16 mouse cellular contexts compared by ENCODE assay signal in the genomic region with DNA sequence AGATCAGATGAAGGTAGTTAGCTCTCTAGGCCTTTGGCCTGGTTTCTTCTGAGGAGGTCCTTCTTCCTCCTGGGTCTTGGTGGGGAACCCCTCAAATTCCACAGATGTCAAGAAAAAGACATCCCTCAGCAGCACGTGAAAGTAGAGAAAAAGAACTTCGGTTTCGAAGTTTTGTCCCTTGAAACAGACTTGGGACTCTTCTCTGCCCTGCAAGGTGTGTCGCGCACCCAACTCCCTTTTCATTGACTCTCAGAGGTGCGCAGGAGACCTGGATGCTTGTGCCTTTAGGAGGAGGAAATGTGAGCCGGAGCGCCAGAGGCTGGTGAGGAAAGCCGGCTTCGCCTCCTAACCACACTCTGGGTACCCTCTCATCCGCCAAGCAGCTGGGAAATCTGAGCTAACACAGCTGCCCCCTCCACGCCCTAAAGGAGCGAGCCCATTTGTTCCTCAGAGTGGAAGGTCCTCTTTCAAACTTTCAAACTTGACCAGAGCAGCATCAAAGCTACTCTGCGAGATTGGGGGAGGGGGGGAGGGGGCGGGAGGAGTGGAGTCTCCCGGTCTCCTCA. TPM values are rescaled to one million over a fixed set of nuclear protein-coding genes. Genes with fewer than 3 reads are reported as not detected.
DNase-seq lines count a peak whose midpoint lies in the region; ATAC-seq and TF ChIP-seq lines count a peak whose summit lies in the region.
"Had no signal": no experiment of that assay in that cellular context is flagged by ENCODE, and none has a peak within 500 bp of the region (broad histone marks: within the 10 kb centered on the region; RNA-seq: fewer than 3 reads in every experiment).

No protein-coding gene starts in this region.

- H3K4me1 ChIP-seq in forebrain, embryonic 11.5 days (replicated peaks; ENCODE audit: control insufficient read depth, insufficient read depth, low read length) = no peaks in the 10 kb centered on the region
- no peaks in the 10 kb centered on the region for H3K4me1 ChIP-seq in forebrain, embryonic 14.5 days (ENCODE audit: control insufficient read depth, insufficient read depth, low read length)
- H3K4me1 ChIP-seq in lung, embryonic 16.5 days (replicated peaks; ENCODE audit: control insufficient read depth, insufficient read depth, low read length) = no peaks in the 10 kb centered on the region; the same call in 1 of the 2 replicates
- no peaks in the 10 kb centered on the region for H3K4me1 ChIP-seq in lung, postnatal 0 days (ENCODE audit: insufficient read depth, low read depth, low read length)
- peaks cover 8% of the 10 kb centered on the region for H3K4me1 ChIP-seq in limb, embryonic 12.5 days (replicated peaks)
- peaks cover 4% of the 10 kb centered on the region; the same call in 1 of the 2 replicates for H3K4me1 ChIP-seq in stomach, embryonic 15.5 days

- no peak overlapping the region for H3K27ac ChIP-seq in forebrain, embryonic 11.5 days (ENCODE audit: low read depth, low read length)
- H3K27ac ChIP-seq in forebrain, embryonic 14.5 days (ENCODE audit: low read depth, low read length) = no peak overlapping the region
- no peak overlapping the region for H3K27ac ChIP-seq in lung, embryonic 16.5 days (ENCODE audit: low read length)
- no peak overlapping the region for H3K27ac ChIP-seq in lung, postnatal 0 days (ENCODE audit: low read length)
- no peak overlapping the region for H3K27ac ChIP-seq in limb, embryonic 12.5 days
- H3K27ac ChIP-seq in stomach, embryonic 15.5 days = no peak overlapping the region
- H3K27ac ChIP-seq: embryonic facial prominence, embryonic 13.5 days; heart, adult 2 months; hindbrain, embryonic 12.5 days had no signal

- peak; percentile 57 for DNase-seq in forebrain, embryonic 11.5 days (ENCODE audit: low spot score)
- no peak for DNase-seq in forebrain, embryonic 14.5 days (ENCODE audit: low spot score)
- DNase-seq in lung, postnatal 0 days (ENCODE audit: low spot score) = no peak
- no peak for DNase-seq in adrenal gland, adult 18-20 months (ENCODE audit: low spot score in 2 of 2)
- DNase-seq: cerebellum, adult 11 months; heart, adult 2 months had no signal

- H3K4me3 ChIP-seq in forebrain, embryonic 11.5 days (ENCODE audit: low read depth, low read length) = no peak overlapping the region
- H3K4me3 ChIP-seq in forebrain, embryonic 14.5 days (ENCODE audit: low read depth, low read length) = no peak overlapping the region
- H3K4me3 ChIP-seq in lung, embryonic 16.5 days (ENCODE audit: low read length) = peak overlapping the region; percentile 19; the same call in 1 of the 2 replicates
- H3K4me3 ChIP-seq in lung, postnatal 0 days (ENCODE audit: low read depth, low read length) = no peak overlapping the region
- H3K4me3 ChIP-seq in limb, embryonic 12.5 days (replicated peaks) = no peak overlapping the region; the same call in 1 of the 2 replicates
- no peak overlapping the region for H3K4me3 ChIP-seq in stomach, embryonic 15.5 days (replicated peaks)
- H3K4me3 ChIP-seq: embryonic facial prominence, embryonic 13.5 days; heart, adult 2 months; hindbrain, embryonic 12.5 days had no signal

- no peak overlapping the region for H3K4me2 ChIP-seq in forebrain, embryonic 11.5 days (ENCODE audit: low read depth, low read length, severe bottlenecking)
- no peak overlapping the region for H3K4me2 ChIP-seq in forebrain, embryonic 14.5 days (ENCODE audit: low read length)
- H3K4me2 ChIP-seq in lung, embryonic 16.5 days (ENCODE audit: low read depth, low read length) = peak overlapping the region; percentile 39
- H3K4me2 ChIP-seq in lung, postnatal 0 days (replicated peaks; ENCODE audit: low read depth, low read length) = no peak overlapping the region
- peak overlapping the region; percentile 29 for H3K4me2 ChIP-seq in limb, embryonic 12.5 days
- H3K4me2 ChIP-seq in stomach, embryonic 15.5 days = peak overlapping the region; percentile 36
- H3K4me2 ChIP-seq: embryonic facial prominence, embryonic 13.5 days; hindbrain, embryonic 12.5 days had no signal

- WGBS in forebrain, embryonic 11.5 days = 3% methylated on average over 16 of the region's 16 CpGs
- 3% methylated on average over 16 of the region's 16 CpGs for WGBS in forebrain, embryonic 14.5 days
- WGBS in lung, embryonic 16.5 days = 7% methylated on average over 16 of the region's 16 CpGs
- 10% methylated on average over 16 of the region's 16 CpGs for WGBS in lung, postnatal 0 days
- WGBS in limb, embryonic 12.5 days = 3% methylated on average over 16 of the region's 16 CpGs
- 12% methylated on average over 16 of the region's 16 CpGs for WGBS in stomach, embryonic 15.5 days

- TF ChIP-seq CTCF in lung, postnatal 0 days (IDR thresholded peaks at IDR 0.05) = no peak

- no peaks in the 10 kb centered on the region for H3K9me3 ChIP-seq in forebrain, embryonic 11.5 days (ENCODE audit: control insufficient read depth, low read length)
- no peaks in the 10 kb centered on the region for H3K9me3 ChIP-seq in forebrain, embryonic 14.5 days (replicated peaks; ENCODE audit: control insufficient read depth, low read length)
- H3K9me3 ChIP-seq in lung, embryonic 16.5 days (ENCODE audit: control insufficient read depth, low read length) = no peaks in the 10 kb centered on the region
- H3K9me3 ChIP-seq in lung, postnatal 0 days (ENCODE audit: low read length) = no peaks in the 10 kb centered on the region
- no peaks in the 10 kb centered on the region for H3K9me3 ChIP-seq in limb, embryonic 12.5 days
- H3K9me3 ChIP-seq in stomach, embryonic 15.5 days = no peaks in the 10 kb centered on the region
- H3K9me3 ChIP-seq: hindbrain, embryonic 12.5 days had no signal

- peaks cover 79% of the 10 kb centered on the region for H3K27me3 ChIP-seq in forebrain, embryonic 11.5 days (ENCODE audit: control insufficient read depth, insufficient read depth, low read length)
- peaks cover 87% of the 10 kb centered on the region for H3K27me3 ChIP-seq in forebrain, embryonic 14.5 days (replicated peaks; ENCODE audit: control insufficient read depth, insufficient read depth, low read length)
- H3K27me3 ChIP-seq in lung, embryonic 16.5 days (ENCODE audit: control insufficient read depth, insufficient read depth, low read depth, low read length) = peaks cover 48% of the 10 kb centered on the region
- peaks cover 34% of the 10 kb centered on the region for H3K27me3 ChIP-seq in lung, postnatal 0 days (replicated peaks; ENCODE audit: insufficient read depth, low read length)
- peaks cover 69% of the 10 kb centered on the region for H3K27me3 ChIP-seq in limb, embryonic 12.5 days
- peaks cover 14% of the 10 kb centered on the region for H3K27me3 ChIP-seq in stomach, embryonic 15.5 days (replicated peaks)

- no peak for ATAC-seq in forebrain, embryonic 11.5 days (replicated peaks; ENCODE audit: low FRiP score)
- no peak for ATAC-seq in forebrain, embryonic 14.5 days
- ATAC-seq in lung, embryonic 16.5 days (ENCODE audit: low read depth) = peak; percentile 47; the same call in 1 of the 2 replicates
- no peak for ATAC-seq in lung, postnatal 0 days
- ATAC-seq in limb, embryonic 12.5 days (ENCODE audit: insufficient number of reproducible peaks, insufficient read depth, low FRiP score, low TSS enrichment, low read depth) = peak; percentile 63; the same call in 1 of the 2 replicates
- no peak for ATAC-seq in stomach, embryonic 15.5 days (ENCODE audit: insufficient read depth, low FRiP score, low read depth)
- ATAC-seq in megakaryocyte, adult 5-6 weeks (ENCODE audit: poor library complexity, severe bottlenecking) = no peak

- no peaks in the 10 kb centered on the region for H3K36me3 ChIP-seq in forebrain, embryonic 11.5 days (ENCODE audit: control insufficient read depth, insufficient read depth, low read length)
- H3K36me3 ChIP-seq in forebrain, embryonic 14.5 days (ENCODE audit: control insufficient read depth, insufficient read depth, low read length) = no peaks in the 10 kb centered on the region
- H3K36me3 ChIP-seq in lung, embryonic 16.5 days (ENCODE audit: control insufficient read depth, insufficient read depth, low read length) = no peaks in the 10 kb centered on the region
- H3K36me3 ChIP-seq in lung, postnatal 0 days (ENCODE audit: insufficient read depth, low read length) = no peaks in the 10 kb centered on the region
- H3K36me3 ChIP-seq in limb, embryonic 12.5 days = no peaks in the 10 kb centered on the region
- H3K36me3 ChIP-seq in stomach, embryonic 15.5 days = no peaks in the 10 kb centered on the region
- H3K36me3 ChIP-seq: embryonic facial prominence, embryonic 13.5 days; hindbrain, embryonic 12.5 days had no signal

- TF ChIP-seq EP300 in lung, postnatal 0 days (IDR thresholded peaks at IDR 0.05) = no peak

- H3K9ac ChIP-seq in forebrain, embryonic 11.5 days (ENCODE audit: low read length) = no peak overlapping the region
- no peak overlapping the region for H3K9ac ChIP-seq in forebrain, embryonic 14.5 days (ENCODE audit: low read length)
- H3K9ac ChIP-seq in lung, embryonic 16.5 days (ENCODE audit: low read length) = no peak overlapping the region
- H3K9ac ChIP-seq in lung, postnatal 0 days (replicated peaks; ENCODE audit: low read depth) = no peak overlapping the region
- H3K9ac ChIP-seq in limb, embryonic 12.5 days (replicated peaks) = no peak overlapping the region
- H3K9ac ChIP-seq in stomach, embryonic 15.5 days = no peak overlapping the region
- H3K9ac ChIP-seq: embryonic facial prominence, embryonic 13.5 days; hindbrain, embryonic 12.5 days had no signal

RNA-seq across cellular contexts. Expression of a gene that starts 7.6 kb away (rescaled TPM):
- polyA plus RNA-seq in forebrain, embryonic 11.5 days (2014; fragmentation: Nextera tagmentation; extraction: Ambion mirVana) = 0.43 TPM in 1 of 2 replicates, not detected in the other
- polyA plus RNA-seq in forebrain, embryonic 14.5 days (2014; fragmentation: Nextera tagmentation; extraction: Ambion mirVana) = not detected in 2 replicates
- polyA plus RNA-seq in lung, embryonic 16.5 days (2015; fragmentation: Nextera tagmentation; extraction: Ambion mirVana) = 1.4 and 1.6 TPM in 2 replicates
- polyA plus RNA-seq in lung, postnatal 0 days (2015; fragmentation: Nextera tagmentation; extraction: Ambion mirVana) = 0.65 and 1.0 TPM in 2 replicates
- 0.58 and 0.70 TPM in 2 replicates for polyA plus RNA-seq in limb, embryonic 12.5 days (2016; fragmentation: Nextera tagmentation; extraction: Ambion mirVana)
- 1.3 and 2.2 TPM in 2 replicates for polyA plus RNA-seq in stomach, embryonic 15.5 days (2015; fragmentation: Nextera tagmentation; extraction: Ambion mirVana)
- total RNA-seq in adrenal gland, adult 18-20 months (2021) = under 1 TPM; 0.29 to 0.43 TPM
- total RNA-seq in megakaryocyte, adult 5-6 weeks (2015) = 0.11 TPM in 1 of 2 replicates, not detected in the other
- total RNA-seq in megakaryocyte, adult 5-6 weeks (2017) = 0.37 TPM in 1 of 2 replicates, not detected in the other
- total RNA-seq: left cerebral cortex, postnatal 36 days; MEL; neutrophil, adult 5-6 weeks had no signal

RNA-seq across cellular contexts. Expression of a gene that starts 14.1 kb away (rescaled TPM):
- not detected in 2 replicates for polyA plus RNA-seq in forebrain, embryonic 11.5 days (2014; fragmentation: Nextera tagmentation; extraction: Ambion mirVana)
- not detected in 2 replicates for polyA plus RNA-seq in forebrain, embryonic 14.5 days (2014; fragmentation: Nextera tagmentation; extraction: Ambion mirVana)
- polyA plus RNA-seq in lung, embryonic 16.5 days (2015; fragmentation: Nextera tagmentation; extraction: Ambion mirVana) = 9.5 and 10.2 TPM in 2 replicates
- polyA plus RNA-seq in lung, postnatal 0 days (2015; fragmentation: Nextera tagmentation; extraction: Ambion mirVana) = 7.2 and 8.2 TPM in 2 replicates
- polyA plus RNA-seq in limb, embryonic 12.5 days (2016; fragmentation: Nextera tagmentation; extraction: Ambion mirVana) = 1.8 and 2.0 TPM in 2 replicates
- 8.8 and 12.2 TPM in 2 replicates for polyA plus RNA-seq in stomach, embryonic 15.5 days (2015; fragmentation: Nextera tagmentation; extraction: Ambion mirVana)
- 1 to 10 TPM in 1 of 2 experiments, under 1 TPM in 1; 0.96 to 1.3 TPM for total RNA-seq in adrenal gland, adult 18-20 months (2021)
- total RNA-seq in megakaryocyte, adult 5-6 weeks (2015) = not detected in 2 replicates
- not detected in 2 replicates for total RNA-seq in megakaryocyte, adult 5-6 weeks (2017)
- total RNA-seq: left cerebral cortex, postnatal 36 days; MEL; neutrophil, adult 5-6 weeks had no signal

RNA-seq across cellular contexts. Expression of a gene that starts 26.8 kb away (rescaled TPM):
- not detected in 2 replicates for polyA plus RNA-seq in forebrain, embryonic 11.5 days (2014; fragmentation: Nextera tagmentation; extraction: Ambion mirVana)
- polyA plus RNA-seq in forebrain, embryonic 14.5 days (2014; fragmentation: Nextera tagmentation; extraction: Ambion mirVana) = not detected in 2 replicates
- polyA plus RNA-seq in lung, embryonic 16.5 days (2015; fragmentation: Nextera tagmentation; extraction: Ambion mirVana) = 2.4 and 2.5 TPM in 2 replicates
- polyA plus RNA-seq in lung, postnatal 0 days (2015; fragmentation: Nextera tagmentation; extraction: Ambion mirVana) = 1.5 and 1.6 TPM in 2 replicates
- polyA plus RNA-seq in limb, embryonic 12.5 days (2016; fragmentation: Nextera tagmentation; extraction: Ambion mirVana) = 0.91 and 0.98 TPM in 2 replicates
- polyA plus RNA-seq in stomach, embryonic 15.5 days (2015; fragmentation: Nextera tagmentation; extraction: Ambion mirVana) = 2.6 and 3.1 TPM in 2 replicates
- total RNA-seq in adrenal gland, adult 18-20 months (2021) = under 1 TPM; 0.13 to 0.33 TPM
- total RNA-seq in megakaryocyte, adult 5-6 weeks (2015) = not detected in 2 replicates
- total RNA-seq in megakaryocyte, adult 5-6 weeks (2017) = not detected in 2 replicates
- total RNA-seq: heart, adult 2 months; left cerebral cortex, postnatal 36 days; megakaryocyte progenitor cell, adult 5-6 weeks; MEL; neutrophil, adult 5-6 weeks had no signal
- polyA plus RNA-seq: heart, adult 2 months had no signal

RNA-seq across cellular contexts. Expression of a gene that starts 41.1 kb away (rescaled TPM):
- not detected in 2 replicates for polyA plus RNA-seq in forebrain, embryonic 11.5 days (2014; fragmentation: Nextera tagmentation; extraction: Ambion mirVana)
- not detected in 2 replicates for polyA plus RNA-seq in forebrain, embryonic 14.5 days (2014; fragmentation: Nextera tagmentation; extraction: Ambion mirVana)
- polyA plus RNA-seq in lung, embryonic 16.5 days (2015; fragmentation: Nextera tagmentation; extraction: Ambion mirVana) = 2.4 and 2.7 TPM in 2 replicates
- 3.7 and 3.9 TPM in 2 replicates for polyA plus RNA-seq in lung, postnatal 0 days (2015; fragmentation: Nextera tagmentation; extraction: Ambion mirVana)
- polyA plus RNA-seq in limb, embryonic 12.5 days (2016; fragmentation: Nextera tagmentation; extraction: Ambion mirVana) = 0.35 and 0.90 TPM in 2 replicates
- polyA plus RNA-seq in stomach, embryonic 15.5 days (2015; fragmentation: Nextera tagmentation; extraction: Ambion mirVana) = 4.4 and 5.3 TPM in 2 replicates
- total RNA-seq in adrenal gland, adult 18-20 months (2021) = 1 to 10 TPM; 1.8 to 3.1 TPM
- 0.27 TPM in 1 of 2 replicates, not detected in the other for total RNA-seq in megakaryocyte, adult 5-6 weeks (2015)
- total RNA-seq in megakaryocyte, adult 5-6 weeks (2017) = 0.28 TPM in 1 of 2 replicates, not detected in the other
- total RNA-seq: left cerebral cortex, postnatal 36 days; MEL; neutrophil, adult 5-6 weeks had no signal

RNA-seq across cellular contexts. Expression of a gene that starts 53.9 kb away (rescaled TPM):
- not detected in 2 replicates for polyA plus RNA-seq in forebrain, embryonic 11.5 days (2014; fragmentation: Nextera tagmentation; extraction: Ambion mirVana)
- 0.26 TPM in 1 of 2 replicates, not detected in the other for polyA plus RNA-seq in forebrain, embryonic 14.5 days (2014; fragmentation: Nextera tagmentation; extraction: Ambion mirVana)
- polyA plus RNA-seq in lung, embryonic 16.5 days (2015; fragmentation: Nextera tagmentation; extraction: Ambion mirVana) = 32.3 and 36.3 TPM in 2 replicates
- 39.7 and 40.3 TPM in 2 replicates for polyA plus RNA-seq in lung, postnatal 0 days (2015; fragmentation: Nextera tagmentation; extraction: Ambion mirVana)
- polyA plus RNA-seq in limb, embryonic 12.5 days (2016; fragmentation: Nextera tagmentation; extraction: Ambion mirVana) = 8.2 and 9.2 TPM in 2 replicates
- polyA plus RNA-seq in stomach, embryonic 15.5 days (2015; fragmentation: Nextera tagmentation; extraction: Ambion mirVana) = 19.8 and 20.2 TPM in 2 replicates
- total RNA-seq in adrenal gland, adult 18-20 months (2021) = 10 to 100 TPM; 13.3 to 20.2 TPM
- total RNA-seq in megakaryocyte, adult 5-6 weeks (2015) = 0.09 and 0.13 TPM in 2 replicates
- total RNA-seq in megakaryocyte, adult 5-6 weeks (2017) = 0.18 TPM in 1 of 2 replicates, not detected in the other
- total RNA-seq: left cerebral cortex, postnatal 36 days; MEL; neutrophil, adult 5-6 weeks had no signal

Comparison
In these comparisons a context has a peak if more than half of its experiments do, and no peak if none do; other contexts are left out.
1. ATAC-seq: peak in lung, embryonic 16.5 days (single experiment) and limb, embryonic 12.5 days (single experiment); none in forebrain, embryonic 11.5 days (single experiment), forebrain, embryonic 14.5 days (single experiment), lung, postnatal 0 days (single experiment), stomach, embryonic 15.5 days (single experiment) and megakaryocyte, adult 5-6 weeks (single experiment).
2. H3K4me2 ChIP-seq: peak in lung, embryonic 16.5 days (single experiment), limb, embryonic 12.5 days (single experiment) and stomach, embryonic 15.5 days (single experiment); none in forebrain, embryonic 11.5 days (single experiment), forebrain, embryonic 14.5 days (single experiment) and lung, postnatal 0 days (single experiment).